Mouse (Mus musculus): ENCODE measurements around the gene Cavin3.
A peak's percentile ranks its signal among the peaks of the same experiment; 100 is the strongest.
"Not testable (repeated sequence)": the region's sequence is repeated elsewhere in the genome, so short reads cannot be mapped to it uniquely, and the experiment has no call there.

Cavin3 gene

GRCm38 (mm10) chr7:105480081-105480480 lies 2.0 kb downstream of the Cavin3 start:
- DNase-seq, result no peak

- no peak for DNase-seq
These were observed 2.9 kb downstream of the Cavin3 start for GRCm38 (mm10) chr7:105479232-105479631.

GRCm38 (mm10) chr7:105478344-105478743 lies 3.8 kb downstream of the Cavin3 start:
- DNase-seq, result no peak

- DNase-seq, result peak; percentile 50 to 62
These were observed 4.3 kb downstream of the Cavin3 start for GRCm38 (mm10) chr7:105477841-105478240.

GRCm38 (mm10) chr7:105477433-105477700 lies 4.7 kb downstream of the Cavin3 start:
- no peak for DNase-seq

- DNase-seq, result no peak
These were observed 5.2 kb downstream of the Cavin3 start for GRCm38 (mm10) chr7:105476683-105477432.

- no peak for DNase-seq
These were observed 6.6 kb downstream of the Cavin3 start for GRCm38 (mm10) chr7:105475396-105475949.

GRCm38 (mm10) chr7:105474771-105475315 lies 7.3 kb downstream of the Cavin3 start:
- DNase-seq, result no peak

GRCm38 (mm10) chr7:105472607-105473006 lies 9.5 kb downstream of the Cavin3 start:
- no peak for DNase-seq

GRCm38 (mm10) chr7:105465505-105465904 lies 16.6 kb downstream of the Cavin3 start:
- not testable (repeated sequence) for DNase-seq

GRCm38 (mm10) chr7:105458546-105458945 lies 23.6 kb downstream of the Cavin3 start:
- DNase-seq, result no peak

GRCm38 (mm10) chr7:105453345-105453744 lies 28.8 kb downstream of the Cavin3 start:
- DNase-seq, result not testable (repeated sequence)

GRCm38 (mm10) chr7:105445076-105445475 lies 37.0 kb downstream of the Cavin3 start:
- DNase-seq, result no peak

GRCm38 (mm10) chr7:105441426-105441825 lies 40.7 kb downstream of the Cavin3 start:
- no peak for DNase-seq

- DNase-seq, result no peak
These were observed 43.9 kb downstream of the Cavin3 start for GRCm38 (mm10) chr7:105437979-105438772.

- DNase-seq, result no peak
These were observed 47.3 kb downstream of the Cavin3 start for GRCm38 (mm10) chr7:105434798-105435197.

GRCm38 (mm10) chr7:105433859-105434258 lies 48.2 kb downstream of the Cavin3 start:
- DNase-seq, result no peak

- DNase-seq, result no peak
These were observed 50.0 kb downstream of the Cavin3 start for GRCm38 (mm10) chr7:105432058-105432457.
